Mouse (Mus musculus) stomach, postnatal 0 days (tissue): ENCODE measurements around the gene Btbd35f12.
"Not testable (repeated sequence)": the region's sequence is repeated elsewhere in the genome, so short reads cannot be mapped to it uniquely, and the experiment has no call there.

ENCODE experiments used
- CTCF ChIP-seq: IDR thresholded peaks from 2 replicates; pipeline ENCODE4 v1.5.1; 2016; ENCODE audit warnings: antibody characterized with exemption, low read depth, mild to moderate bottlenecking, moderate library complexity
- EP300 ChIP-seq: optimal IDR thresholded peaks from 2 replicates; pipeline ENCODE3; 2016; ENCODE audit warnings: antibody characterized with exemption

DNA sequence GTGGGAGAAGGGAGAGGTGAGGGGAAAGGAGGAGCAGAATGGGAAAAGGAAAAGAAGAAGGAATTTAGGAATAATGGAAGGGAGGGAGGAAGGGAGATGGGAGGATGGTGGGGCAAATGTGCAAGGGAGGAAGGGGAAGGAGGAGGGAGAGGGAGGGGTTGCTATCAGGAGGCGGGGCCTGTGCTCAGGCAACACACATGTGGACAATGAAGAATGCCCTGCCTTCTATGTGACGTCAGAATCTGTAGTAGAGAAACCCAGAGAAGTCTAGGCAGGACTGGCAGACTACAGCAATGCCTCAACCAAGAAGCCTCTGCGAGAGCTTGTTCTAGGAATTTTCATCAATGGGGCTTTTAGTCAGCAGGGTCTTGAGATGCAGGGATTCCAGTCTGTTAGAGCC lies at the start of gene Btbd35f12:
- not testable (repeated sequence) for TF ChIP-seq CTCF, EP300
